Mouse (Mus musculus) brain, embryonic 14.5 days (tissue): ENCODE measurements at regions not wholly inside any gene's neighbourhood (a gene's known extent, or its start where the extent isn't known, plus 50 kb on each side); places are given as distances from the start of the nearest gene placed in this dataset.

Experiments used
- DNase-seq: peaks from one replicate; pipeline ENCODE4 v3.0.0-alpha.2; 2011; ENCODE audit warnings: low read depth
- CTCF ChIP-seq: fragments of 200-500 bp; IDR thresholded peaks from 2 replicates; pipeline ENCODE4 v1.5.1; 2012; ENCODE audit warnings: inconsistent platforms, mild to moderate bottlenecking, moderate library complexity, borderline replicate concordance; ENCODE audit not compliant: insufficient read depth, insufficient read length; ENCODE audit errors: extremely low read depth
- POLR2A ChIP-seq: fragments of 200-500 bp; IDR thresholded peaks from 2 replicates; pipeline ENCODE4 v1.6.1; 2012; ENCODE audit warnings: mild to moderate bottlenecking, inconsistent platforms, borderline replicate concordance; ENCODE audit not compliant: poor library complexity, insufficient read depth, insufficient read length, severe bottlenecking; ENCODE audit errors: extremely low read depth

DNA sequence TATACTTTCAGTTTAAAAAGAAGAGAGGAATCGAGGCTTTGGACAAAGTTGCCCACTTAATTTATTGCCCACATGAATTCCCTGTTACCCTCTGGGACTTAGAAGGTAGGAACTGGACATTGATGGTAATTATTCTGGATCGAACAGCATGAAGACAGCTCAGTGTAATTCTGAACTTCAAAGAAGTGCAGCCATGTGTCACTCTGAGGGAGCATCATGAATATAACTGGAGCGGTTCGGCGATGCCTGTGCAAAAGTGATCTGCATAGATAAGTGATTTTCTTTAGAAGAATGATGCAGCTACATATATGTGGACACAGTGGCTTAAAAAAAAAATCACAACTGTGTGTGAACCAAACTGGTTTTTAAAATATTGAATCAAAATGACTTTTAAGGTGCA is 449.5 kb downstream of the Rapgef2 start:
- DNase-seq = peak; percentile 37
- TF ChIP-seq POLR2A (no peak), CTCF (no peak)

DNA sequence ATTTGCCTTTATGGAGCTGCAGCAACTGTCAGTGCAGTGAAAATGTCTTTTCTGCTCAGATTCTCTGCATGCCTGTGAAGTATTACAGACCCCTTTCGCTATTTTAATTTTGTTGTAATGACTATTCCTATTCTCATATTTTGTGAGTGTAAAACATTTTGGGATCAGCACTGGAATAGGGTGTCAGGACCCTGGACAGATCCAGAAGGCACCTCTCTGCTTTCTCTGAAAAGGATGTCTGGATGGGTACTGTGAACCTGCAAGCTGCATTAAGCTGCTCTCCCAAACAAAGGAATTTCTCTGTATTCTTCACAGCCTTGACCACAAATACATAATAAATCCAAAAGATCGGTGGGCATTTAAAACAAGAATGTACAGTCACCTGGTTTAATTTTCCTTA is 460.8 kb downstream of the Rapgef2 start:
- DNase-seq = no peak
- TF ChIP-seq POLR2A (no peak), CTCF (no peak)

DNA sequence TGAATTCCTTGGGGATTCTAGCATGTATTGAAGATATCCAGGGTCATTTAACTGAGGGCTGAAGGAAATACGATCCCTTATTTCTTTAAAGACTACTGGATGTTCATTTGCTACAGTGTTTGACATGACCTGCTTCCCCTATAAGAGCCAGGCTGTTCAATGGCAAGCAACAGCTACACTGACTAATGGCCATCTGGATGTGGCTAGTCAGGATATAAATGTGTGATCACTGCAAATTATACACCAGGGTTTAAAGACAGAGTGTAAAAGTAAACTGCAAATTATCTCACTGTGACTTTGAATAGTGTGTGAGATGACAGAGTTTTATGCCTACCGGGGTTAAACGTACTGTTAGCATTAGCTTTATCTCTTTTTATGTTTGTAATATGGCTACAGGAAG is 473.9 kb downstream of the Rapgef2 start:
- peak; percentile 75 for DNase-seq
- TF ChIP-seq CTCF (no peak), POLR2A (no peak)

DNA sequence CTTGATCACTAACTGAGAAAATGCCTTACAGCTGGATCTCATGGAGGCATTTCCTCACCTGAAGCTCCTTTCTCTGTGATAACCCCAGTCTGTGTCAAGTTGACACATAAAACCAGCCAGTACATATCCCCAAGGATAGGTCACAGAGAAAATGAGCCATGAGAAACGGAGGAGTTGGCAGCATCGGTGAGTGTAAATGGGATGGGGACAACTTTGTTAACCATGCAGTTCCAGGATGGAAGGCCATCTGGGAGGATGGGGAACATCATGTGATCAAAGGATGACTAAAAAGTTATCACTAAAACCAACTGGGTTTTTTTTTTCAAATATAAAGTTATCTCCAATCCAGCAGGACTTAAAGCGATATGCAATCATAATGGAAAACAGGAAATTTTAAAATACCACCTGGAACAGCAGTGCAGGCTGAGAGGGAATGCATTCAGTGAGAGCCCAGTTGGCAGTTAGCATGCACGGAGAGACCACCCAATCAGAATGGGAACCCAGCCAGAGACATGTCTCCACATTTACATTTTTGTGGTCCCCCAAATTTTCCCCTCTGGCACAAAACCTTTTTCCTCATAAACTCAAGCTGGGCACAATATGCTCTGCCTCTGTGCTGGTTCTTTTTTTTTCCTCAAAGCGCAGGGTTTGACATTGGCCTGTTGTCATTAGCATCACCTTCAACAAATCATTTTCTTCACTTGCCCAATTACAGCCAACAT is 475.7 kb downstream of the Rapgef2 start:
- no peak for TF ChIP-seq POLR2A
- no peak for TF ChIP-seq CTCF
- DNase-seq = peak; percentile 87

- no peak for TF ChIP-seq POLR2A
- DNase-seq = no peak
Measured at GRCm38 (mm10) chr3:78803176-78803575, 483.1 kb downstream of the Rapgef2 start.

GRCm38 (mm10) chr3:78795951-78796455 is 490.3 kb downstream of the Rapgef2 start:
- peak; percentile 68 for DNase-seq

GRCm38 (mm10) chr3:78792440-78793057 is 493.8 kb downstream of the Rapgef2 start:
- no peak for TF ChIP-seq CTCF
- no peak for TF ChIP-seq POLR2A
- peak; percentile 91 for DNase-seq

More at GRCm38 (mm10) chr3:78795951-78796455, 490.3 kb downstream of the Rapgef2 start:
- TF ChIP-seq POLR2A = no peak
- TF ChIP-seq CTCF = no peak

GRCm38 (mm10) chr3:78782766-78783165 is 503.6 kb downstream of the Rapgef2 start:
- TF ChIP-seq CTCF = no peak
- TF ChIP-seq POLR2A = no peak
- no peak for DNase-seq

GRCm38 (mm10) chr3:78755686-78756476 is 530.4 kb downstream of the Rapgef2 start:
- DNase-seq = peak; percentile 86
- no peak for TF ChIP-seq POLR2A

GRCm38 (mm10) chr3:78736111-78736510 is 550.2 kb downstream of the Rapgef2 start:
- no peak for TF ChIP-seq POLR2A
- no peak for TF ChIP-seq CTCF
- DNase-seq = peak; percentile 19

GRCm38 (mm10) chr3:78716691-78717090 is 569.6 kb downstream of the Rapgef2 start:
- no peak for DNase-seq
- TF ChIP-seq CTCF (no peak), POLR2A (no peak)

GRCm38 (mm10) chr3:78707687-78708086 is 578.6 kb downstream of the Rapgef2 start:
- no peak for DNase-seq
- TF ChIP-seq CTCF = no peak

DNA sequence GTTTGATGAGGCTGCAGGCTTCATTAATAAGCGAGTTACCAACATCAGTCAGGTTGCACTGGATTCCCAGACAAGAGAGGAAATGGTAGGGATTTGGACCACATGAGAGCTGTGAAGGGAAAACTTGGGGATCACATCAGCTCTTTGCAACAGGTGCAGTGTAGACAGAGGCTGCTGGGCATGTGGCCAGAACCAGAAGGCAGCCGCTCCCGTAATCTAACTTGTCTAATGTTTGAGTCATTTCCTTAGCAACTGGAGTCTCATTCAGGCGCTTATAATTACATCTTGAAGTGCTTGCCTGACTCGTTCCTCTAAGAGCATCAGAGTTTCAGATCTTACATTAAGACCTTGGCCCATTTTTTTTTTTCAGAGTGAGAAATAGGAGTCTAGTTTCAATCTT is 587.4 kb downstream of the Rapgef2 start:
- TF ChIP-seq CTCF (no peak), POLR2A (no peak)
- DNase-seq = peak; percentile 71
